Mouse (Mus musculus) gastrocnemius, adult 8-10 months (tissue): Measurements from ENCODE around the gene Ppy. TPM values are rescaled to one million over a fixed set of nuclear protein-coding genes. Genes with fewer than 3 reads are reported as not detected.

ENCODE experiments used
- total RNA-seq, 4 experiments: library from RNA; stranded (reverse); gene quantifications; 2 replicates each; pipeline ENCODE4 v1.2.4; 2022

Gene Ppy
- total RNA-seq, 4 experiments from 2014 or later, result not detected

Other genes with a start within 250 kb of the Ppy start
- 1 to 10 TPM; 1.1 to 2.4 (median 1.8) TPM for gene Meox1, start 206.9 kb downstream of the Ppy start, total RNA-seq
- gene Sost, start 134.3 kb downstream of the Ppy start, total RNA-seq, result not detected
- not detected for gene Cfap97d1, start 117.0 kb downstream of the Ppy start, total RNA-seq
- 100 to 1,000 TPM; 134 to 209 (median 172) TPM for gene Dusp3, start 114.3 kb downstream of the Ppy start, total RNA-seq
- gene Mpp3, start 72.9 kb downstream of the Ppy start, total RNA-seq, result 10 to 100 TPM; 12.9 to 17.9 (median 15.7) TPM
- 10 to 100 TPM; 12.9 to 17.6 (median 15.0) TPM for gene Cd300lg, start 59.8 kb downstream of the Ppy start, total RNA-seq
- 1 to 10 TPM in 1 of 4 experiments, under 1 TPM in 3; 0.27 to 1.1 (median 0.57) TPM for gene Mpp2, start 12.8 kb downstream of the Ppy start, total RNA-seq
- gene Pyy, start 6.5 kb upstream of the Ppy start, total RNA-seq, result not detected
- not detected for gene Nags, start 44.2 kb upstream of the Ppy start, total RNA-seq
- 10 to 100 TPM in 2 of 4 experiments, 1 to 10 TPM in 2; 8.9 to 10.5 (median 9.9) TPM for gene Tmem101, start 55.1 kb upstream of the Ppy start, total RNA-seq
- gene Lsm12, start 84.0 kb upstream of the Ppy start, total RNA-seq, result 100 to 1,000 TPM; 108 to 127 (median 111) TPM
- 10 to 100 TPM; 61.5 to 73.2 (median 63.8) TPM for gene G6pc3, start 88.3 kb upstream of the Ppy start, total RNA-seq
- gene Hdac5, start 128.8 kb upstream of the Ppy start, total RNA-seq, result 10 to 100 TPM; 77.5 to 86.2 (median 83.2) TPM
- not detected for gene BC030867, start 147.6 kb upstream of the Ppy start, total RNA-seq
- gene Asb16, start 167.4 kb upstream of the Ppy start, total RNA-seq, result 10 to 100 TPM; 92.5 to 99.3 (median 93.6) TPM
- 10 to 100 TPM; 14.7 to 15.8 (median 15.0) TPM for gene Tmub2, start 183.6 kb upstream of the Ppy start, total RNA-seq
- gene Atxn7l3, start 195.3 kb upstream of the Ppy start, total RNA-seq, result 10 to 100 TPM in 3 of 4 experiments, 1 to 10 TPM in 1; 9.3 to 14.5 (median 11.1) TPM
- gene Ubtf, start 218.4 kb upstream of the Ppy start, total RNA-seq, result 10 to 100 TPM; 31.5 to 41.6 (median 38.2) TPM